Mouse (Mus musculus): Measurements from ENCODE around the gene Ddx31. TPM values are rescaled to one million over a fixed set of nuclear protein-coding genes. Genes with fewer than 3 reads are reported as not detected.

Ddx31 gene
- 1 to 10 TPM; 5.6 to 6.4 TPM for total RNA-seq (2023)

GRCm38 (mm10) chr2:28840222-28840951 lies at the start of gene Ddx31, which contains the start of gene Gtf3c4:
Gene Ddx31 (plus strand): TSS chr2:28840406.
Gene Gtf3c4 (minus strand): TSS chr2:28840360.

GRCm38 (mm10) chr2:28916513-28916865 lies 76.3 kb downstream of the Ddx31 start, which contains the start of gene Barhl1:
Gene Barhl1 (minus strand): TSS chr2:28916668.

Other genes with a start within 250 kb of the Ddx31 start
- 10 to 100 TPM; 19.3 to 20.4 TPM for gene Gfi1b, start 218.4 kb upstream of the Ddx31 start, total RNA-seq (2023)
- 10 to 100 TPM; 14.5 to 17.4 TPM for gene Tsc1, start 199.2 kb upstream of the Ddx31 start, total RNA-seq (2023)
- 10 to 100 TPM; 16.0 to 20.6 TPM for gene Spaca9, start 140.7 kb upstream of the Ddx31 start, total RNA-seq (2023)
- 1 to 10 TPM; 3.2 to 5.5 TPM for gene Ak8, start 140.2 kb upstream of the Ddx31 start, total RNA-seq (2023)
- 10 to 100 TPM; 10.9 to 12.1 TPM for gene Gtf3c4, start within 50 bp of the Ddx31 start, total RNA-seq (2023)
- gene Barhl1, start 76.3 kb downstream of the Ddx31 start, total RNA-seq (2023), result not detected
- gene Cfap77, start 214.7 kb downstream of the Ddx31 start, total RNA-seq (2023), result not detected
- gene Ttf1, start 219.9 kb downstream of the Ddx31 start, total RNA-seq (2023), result 10 to 100 TPM; 18.4 to 18.8 TPM